Mouse (Mus musculus): Measurements from ENCODE around the gene Gdi1.

Gdi1 gene

GRCm38 (mm10) chrX:74304867-74305700 is at the start of gene Gdi1:
Gdi1 (plus strand) TSS chrX:74304998.
- peak; percentile 78 for DNase-seq (ENCODE audit: low read depth, low spot score)

- no peak for DNase-seq (ENCODE audit: low read depth, low spot score)
Observed at GRCm38 (mm10) chrX:74257746-74258145, 47.1 kb upstream of the Gdi1 start.

- DNase-seq (ENCODE audit: low read depth, low spot score) = no peak
Observed at GRCm38 (mm10) chrX:74269736-74270061, 35.1 kb upstream of the Gdi1 start.

GRCm38 (mm10) chrX:74270062-74270901 is 34.5 kb upstream of the Gdi1 start, which contains the start of gene Rpl10:
Rpl10 (plus strand) TSS chrX:74270812.
- peak; percentile 89 for DNase-seq (ENCODE audit: low read depth, low spot score)

GRCm38 (mm10) chrX:74270902-74271551 is 33.8 kb upstream of the Gdi1 start:
- DNase-seq (ENCODE audit: low read depth, low spot score) = no peak

GRCm38 (mm10) chrX:74273422-74274322 is 31.1 kb upstream of the Gdi1 start:
- no peak for DNase-seq (ENCODE audit: low read depth, low spot score)

- no peak for DNase-seq (ENCODE audit: low read depth, low spot score)
Observed at GRCm38 (mm10) chrX:74277916-74278315, 26.9 kb upstream of the Gdi1 start.

- no peak for DNase-seq (ENCODE audit: low read depth, low spot score)
Observed at GRCm38 (mm10) chrX:74281041-74281731, 23.6 kb upstream of the Gdi1 start.

- DNase-seq (ENCODE audit: low read depth, low spot score) = no peak
Observed at GRCm38 (mm10) chrX:74281732-74282394, 22.9 kb upstream of the Gdi1 start, which contains the start of the genes Taz and Dnase1l1. Taz (plus strand) TSS chrX:74281912. Dnase1l1 (minus strand) TSS chrX:74282337.

GRCm38 (mm10) chrX:74282395-74283091 is 22.3 kb upstream of the Gdi1 start:
- peak; percentile 66 for DNase-seq (ENCODE audit: low read depth, low spot score)

- DNase-seq (ENCODE audit: low read depth, low spot score) = no peak
Observed at GRCm38 (mm10) chrX:74283092-74283437, 21.7 kb upstream of the Gdi1 start.

- no peak for DNase-seq (ENCODE audit: low read depth, low spot score)
Observed at GRCm38 (mm10) chrX:74293431-74293830, 11.4 kb upstream of the Gdi1 start.

- DNase-seq (ENCODE audit: low read depth, low spot score) = peak; percentile 84
Observed at GRCm38 (mm10) chrX:74296538-74297448, 8.0 kb upstream of the Gdi1 start, which contains the start of gene Atp6ap1. Atp6ap1 (plus strand) TSS chrX:74297097.

- no peak for DNase-seq (ENCODE audit: low read depth, low spot score)
Observed at GRCm38 (mm10) chrX:74298348-74298747, 6.5 kb upstream of the Gdi1 start.

- no peak for DNase-seq (ENCODE audit: low read depth, low spot score)
Observed at GRCm38 (mm10) chrX:74299721-74300120, 5.1 kb upstream of the Gdi1 start.

- DNase-seq (ENCODE audit: low read depth, low spot score) = peak; percentile 65
Observed at GRCm38 (mm10) chrX:74312540-74313464, 8.0 kb downstream of the Gdi1 start, which contains the start of gene Fam50a. Fam50a (plus strand) TSS chrX:74313033.

GRCm38 (mm10) chrX:74328725-74329161 is 23.9 kb downstream of the Gdi1 start, which contains the start of gene Plxna3:
Plxna3 (plus strand) TSS chrX:74329066.
- DNase-seq (ENCODE audit: low read depth, low spot score) = peak; percentile 64

Data from retina, postnatal 7 days (tissue).